Mouse (Mus musculus): Measurements from ENCODE around the gene Tcf12. TPM values are rescaled to one million over a fixed set of nuclear protein-coding genes. Genes with fewer than 3 reads are reported as not detected.

Gene Tcf12
- total and polyA plus RNA-seq, 2 experiments: 18.4 to 19.2 TPM

DNA sequence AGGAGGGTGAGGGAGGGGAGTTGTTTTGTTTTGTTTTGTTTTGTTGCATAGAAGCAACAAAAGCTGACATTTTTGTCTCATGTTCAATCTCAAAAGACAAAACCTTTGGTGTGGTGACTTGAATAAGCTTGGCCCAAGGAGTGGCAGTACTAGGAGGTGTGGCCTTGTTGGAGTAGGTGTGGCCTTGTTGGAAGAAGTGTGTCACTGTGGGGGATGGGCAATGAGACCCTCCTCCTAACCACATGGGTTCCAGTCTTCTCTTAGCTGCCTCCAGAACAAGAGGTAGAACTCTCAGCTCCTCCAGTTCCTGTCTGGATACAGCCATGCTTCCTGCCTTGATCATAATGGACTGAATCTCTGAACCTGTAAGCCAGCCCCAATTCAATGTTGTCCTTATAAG is 26.2 kb upstream of the Tcf12 start:
- TF ChIP-seq POLR2A (IDR thresholded peaks at IDR 0.05; ENCODE audit: extremely low read depth, insufficient read depth, low read length) (no peak), CTCF (IDR thresholded peaks at IDR 0.05; ENCODE audit: low read depth, low read length) (no peak)
- no peak for DNase-seq (ENCODE audit: extremely low read depth, low read depth, low spot score)
- no peak overlapping the region for H3K9ac ChIP-seq (ENCODE audit: low read depth, low read length)

GRCm38 (mm10) chr9:72133772-72134245 is 22.1 kb upstream of the Tcf12 start:
- no peaks in the 10 kb centered on the region for H3K79me2 ChIP-seq (ENCODE audit: control insufficient read depth, insufficient read depth, low read length)
- no peak overlapping the region for H3K27ac ChIP-seq (replicated peaks; ENCODE audit: insufficient read depth, low read depth, low read length)
- no peaks in the 10 kb centered on the region for H3K36me3 ChIP-seq (ENCODE audit: control insufficient read depth, insufficient read depth, low read length)
- H3K27me3 ChIP-seq (ENCODE audit: control insufficient read depth, insufficient read depth, low read length): no peaks in the 10 kb centered on the region
- 0 out of 2 replicates have a peak overlapping the region, but pooled peaks have one; percentile 60 for H3K9ac ChIP-seq (ENCODE audit: low read depth, low read length)
- 59% methylated on average over 4 of the region's 4 CpGs for whole genome bisulfite sequencing
- H3K4me1 ChIP-seq (ENCODE audit: control insufficient read depth, insufficient read depth, low read length): peaks cover 7% of the 10 kb centered on the region
- no peak for DNase-seq (ENCODE audit: extremely low read depth, low read depth, low spot score)
- TF ChIP-seq POLR2A (IDR thresholded peaks at IDR 0.05; ENCODE audit: extremely low read depth, insufficient read depth, low read length) (no peak), CTCF (IDR thresholded peaks at IDR 0.05; ENCODE audit: low read depth, low read length) (no peak)
- H3K4me3 ChIP-seq (ENCODE audit: insufficient read depth, low read depth, low read length): peak overlapping the region; percentile 84; the same call in 1 of the 2 replicates

More for the DNA sequence above, 26.2 kb upstream of the Tcf12 start:
- Histone ChIP-seq H3K79me2 (ENCODE audit: control insufficient read depth, insufficient read depth, low read length) (no peaks in the 10 kb centered on the region), H3K27ac (replicated peaks; ENCODE audit: insufficient read depth, low read depth, low read length) (no peak overlapping the region), H3K4me1 (ENCODE audit: control insufficient read depth, insufficient read depth, low read length) (0 out of 2 replicates have a peak, but pooled peaks cover 3% of the 10 kb centered on the region), H3K4me3 (ENCODE audit: insufficient read depth, low read depth, low read length) (no peak overlapping the region), H3K27me3 (ENCODE audit: control insufficient read depth, insufficient read depth, low read length) (no peaks in the 10 kb centered on the region), H3K36me3 (ENCODE audit: control insufficient read depth, insufficient read depth, low read length) (no peaks in the 10 kb centered on the region)

GRCm38 (mm10) chr9:72133089-72133771 is 21.6 kb upstream of the Tcf12 start:
- H3K4me1 ChIP-seq (ENCODE audit: control insufficient read depth, insufficient read depth, low read length): peaks cover 7% of the 10 kb centered on the region
- H3K36me3 ChIP-seq (ENCODE audit: control insufficient read depth, insufficient read depth, low read length): no peaks in the 10 kb centered on the region
- H3K4me3 ChIP-seq (ENCODE audit: insufficient read depth, low read depth, low read length): peak overlapping the region; percentile 84
- WGBS: 2% methylated on average over 54 of the region's 56 CpGs
- TF ChIP-seq CTCF (IDR thresholded peaks at IDR 0.05; ENCODE audit: low read depth, low read length) (no peak), POLR2A (IDR thresholded peaks at IDR 0.05; ENCODE audit: extremely low read depth, insufficient read depth, low read length) (no peak)
- DNase-seq (ENCODE audit: extremely low read depth, low read depth, low spot score): peak; percentile 55
- no peaks in the 10 kb centered on the region for H3K27me3 ChIP-seq (ENCODE audit: control insufficient read depth, insufficient read depth, low read length)
- peak overlapping the region; percentile 60 for H3K9ac ChIP-seq (ENCODE audit: low read depth, low read length)
- H3K27ac ChIP-seq (replicated peaks; ENCODE audit: insufficient read depth, low read depth, low read length): peak overlapping the region; percentile 67
- H3K79me2 ChIP-seq (ENCODE audit: control insufficient read depth, insufficient read depth, low read length): no peaks in the 10 kb centered on the region

DNA sequence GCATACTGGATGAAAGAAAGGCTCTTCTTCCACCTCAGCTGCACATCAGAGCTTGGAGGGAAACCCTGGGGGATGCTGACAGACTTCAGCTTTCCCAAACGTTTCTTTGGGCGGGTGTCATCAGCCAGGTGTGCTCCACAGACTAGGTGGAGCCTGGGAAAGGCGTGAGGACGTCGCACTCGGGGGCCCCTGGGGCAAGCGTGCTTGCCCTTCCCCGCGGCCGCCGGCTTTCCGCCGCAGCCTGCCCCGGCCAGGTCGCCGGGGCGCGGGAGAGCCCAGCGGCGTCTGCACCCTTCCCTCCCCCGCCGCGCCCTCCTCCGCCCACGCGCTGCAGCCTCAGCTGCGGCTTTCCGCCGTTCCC is 21.0 kb upstream of the Tcf12 start:
- peak overlapping the region; percentile 60 for H3K9ac ChIP-seq (ENCODE audit: low read depth, low read length)
- WGBS: 0% methylated on average over 29 of the region's 29 CpGs
- TF ChIP-seq POLR2A (IDR thresholded peaks at IDR 0.05; ENCODE audit: extremely low read depth, insufficient read depth, low read length) (no peak), CTCF (IDR thresholded peaks at IDR 0.05; ENCODE audit: low read depth, low read length) (no peak)
- H3K27ac ChIP-seq (replicated peaks; ENCODE audit: insufficient read depth, low read depth, low read length): peak overlapping the region; percentile 67
- H3K27me3 ChIP-seq (ENCODE audit: control insufficient read depth, insufficient read depth, low read length): no peaks in the 10 kb centered on the region
- DNase-seq (ENCODE audit: extremely low read depth, low read depth, low spot score): no peak
- H3K4me1 ChIP-seq (ENCODE audit: control insufficient read depth, insufficient read depth, low read length): peaks cover 7% of the 10 kb centered on the region
- no peaks in the 10 kb centered on the region for H3K79me2 ChIP-seq (ENCODE audit: control insufficient read depth, insufficient read depth, low read length)
- no peaks in the 10 kb centered on the region for H3K36me3 ChIP-seq (ENCODE audit: control insufficient read depth, insufficient read depth, low read length)
- H3K4me3 ChIP-seq (ENCODE audit: insufficient read depth, low read depth, low read length): peak overlapping the region; percentile 84

DNA sequence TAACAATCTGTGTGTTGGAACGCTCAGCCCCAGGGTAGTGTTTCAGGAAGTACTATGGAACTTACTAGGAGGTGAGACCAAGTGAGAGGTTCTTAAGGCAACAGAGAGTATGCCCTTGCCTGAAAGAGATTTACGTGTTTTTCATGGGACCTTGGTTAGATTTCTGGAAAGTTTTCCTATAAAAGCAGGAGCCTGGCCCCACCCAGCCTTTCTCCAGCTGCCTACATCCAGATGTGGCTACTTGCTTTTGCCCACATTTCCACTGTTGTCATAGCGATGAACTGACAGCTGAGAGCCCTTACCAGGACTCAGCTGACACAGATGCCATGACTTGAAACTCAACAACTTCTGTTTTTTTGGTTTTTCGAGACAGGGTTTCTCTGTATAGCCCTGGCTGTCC is 18.2 kb upstream of the Tcf12 start:
- WGBS: 96% methylated on average over 4 of the region's 4 CpGs
- peaks cover 7% of the 10 kb centered on the region for H3K4me1 ChIP-seq (ENCODE audit: control insufficient read depth, insufficient read depth, low read length)
- DNase-seq (ENCODE audit: extremely low read depth, low read depth, low spot score): no peak
- H3K79me2 ChIP-seq (ENCODE audit: control insufficient read depth, insufficient read depth, low read length): no peaks in the 10 kb centered on the region
- H3K36me3 ChIP-seq (ENCODE audit: control insufficient read depth, insufficient read depth, low read length): no peaks in the 10 kb centered on the region
- H3K27me3 ChIP-seq (ENCODE audit: control insufficient read depth, insufficient read depth, low read length): no peaks in the 10 kb centered on the region
- no peak overlapping the region for H3K9ac ChIP-seq (ENCODE audit: low read depth, low read length)
- no peak overlapping the region for H3K27ac ChIP-seq (replicated peaks; ENCODE audit: insufficient read depth, low read depth, low read length)
- no peak overlapping the region for H3K4me3 ChIP-seq (ENCODE audit: insufficient read depth, low read depth, low read length)
- TF ChIP-seq POLR2A (IDR thresholded peaks at IDR 0.05; ENCODE audit: extremely low read depth, insufficient read depth, low read length): no peak
- no peak for TF ChIP-seq CTCF (IDR thresholded peaks at IDR 0.05; ENCODE audit: low read depth, low read length)

GRCm38 (mm10) chr9:72125442-72125841 is 13.8 kb upstream of the Tcf12 start:
- TF ChIP-seq CTCF (IDR thresholded peaks at IDR 0.05; ENCODE audit: low read depth, low read length): no peak
- TF ChIP-seq POLR2A (IDR thresholded peaks at IDR 0.05; ENCODE audit: extremely low read depth, insufficient read depth, low read length): no peak
- H3K4me3 ChIP-seq (ENCODE audit: insufficient read depth, low read depth, low read length): no peak overlapping the region
- H3K79me2 ChIP-seq (ENCODE audit: control insufficient read depth, insufficient read depth, low read length): no peaks in the 10 kb centered on the region
- no peak for DNase-seq (ENCODE audit: extremely low read depth, low read depth, low spot score)
- 93% methylated on average over 1 of the region's 1 CpGs for WGBS
- no peaks in the 10 kb centered on the region for H3K27me3 ChIP-seq (ENCODE audit: control insufficient read depth, insufficient read depth, low read length)
- H3K27ac ChIP-seq (replicated peaks; ENCODE audit: insufficient read depth, low read depth, low read length): no peak overlapping the region
- no peak overlapping the region for H3K9ac ChIP-seq (ENCODE audit: low read depth, low read length)
- H3K4me1 ChIP-seq (ENCODE audit: control insufficient read depth, insufficient read depth, low read length): no peaks in the 10 kb centered on the region
- no peaks in the 10 kb centered on the region for H3K36me3 ChIP-seq (ENCODE audit: control insufficient read depth, insufficient read depth, low read length)
